Mouse (Mus musculus) midbrain, embryonic 15.5 days (tissue): Measurements from ENCODE around the gene Ptpro. TPM values are rescaled to one million over a fixed set of nuclear protein-coding genes. Genes with fewer than 3 reads are reported as not detected.
A peak's percentile ranks its signal among the peaks of the same experiment; 100 is the strongest.

Source experiments
- ATAC-seq: fragments of 200-750 bp; cut with Nextera tagmentation; replicated peaks from 2 replicates; pipeline ENCODE4 v1.8.0; 2017; ENCODE audit warnings: moderate TSS enrichment
- H3K27ac ChIP-seq: fragments of 300-500 bp; sonication (generic); 2 replicates; pipeline ENCODE4 v1.5.1; 2015; ENCODE audit warnings: mild to moderate bottlenecking, inconsistent platforms
- H3K27me3 ChIP-seq: fragments of 300-500 bp; sonication (generic); replicated peaks from 2 replicates; pipeline ENCODE4 v1.6.1; 2015; ENCODE audit warnings: inconsistent platforms
- H3K36me3 ChIP-seq: fragments of 300-500 bp; sonication (generic); replicated peaks from 2 replicates; pipeline ENCODE4 v1.6.1; 2015; ENCODE audit warnings: inconsistent platforms
- H3K4me1 ChIP-seq: fragments of 300-500 bp; sonication (generic); 2 replicates; pipeline ENCODE4 v1.6.1; 2015; ENCODE audit warnings: inconsistent platforms
- H3K4me2 ChIP-seq: fragments of 300-500 bp; sonication (generic); 2 replicates; pipeline ENCODE4 v1.6.1; 2015; ENCODE audit warnings: inconsistent platforms, mild to moderate bottlenecking, moderate library complexity
- H3K4me3 ChIP-seq: fragments of 300-500 bp; sonication (generic); 2 replicates; pipeline ENCODE4 v1.5.1; 2015; ENCODE audit warnings: mild to moderate bottlenecking, inconsistent platforms
- H3K9ac ChIP-seq: fragments of 300-500 bp; sonication (generic); 2 replicates; pipeline ENCODE4 v1.6.1; 2015; ENCODE audit warnings: mild to moderate bottlenecking, inconsistent platforms
- H3K9me3 ChIP-seq: fragments of 300-500 bp; sonication (generic); 2 replicates; pipeline ENCODE4 v1.6.1; 2016; ENCODE audit warnings: inconsistent platforms
- WGBS: fragments of 180-500 bp; shearing (Covaris S2); methylation state at CpG from one replicate; pipeline ENCODE4 v1.1.7; 2015; ENCODE audit warnings: mixed read lengths; 5-methylcytosine and 5-hydroxymethylcytosine counted together
- polyA plus RNA-seq: library from polyadenylated mRNA; unstranded; fragments of >200 nt; fragmentation: Nextera tagmentation; extraction: Ambion mirVana; gene quantifications from 2 replicates; pipeline ENCODE4 v1.2.1, GENCODE M21; 2015

Gene Ptpro
- polyA plus RNA-seq, 1 experiment from 2014 or later = 77.0 TPM

DNA sequence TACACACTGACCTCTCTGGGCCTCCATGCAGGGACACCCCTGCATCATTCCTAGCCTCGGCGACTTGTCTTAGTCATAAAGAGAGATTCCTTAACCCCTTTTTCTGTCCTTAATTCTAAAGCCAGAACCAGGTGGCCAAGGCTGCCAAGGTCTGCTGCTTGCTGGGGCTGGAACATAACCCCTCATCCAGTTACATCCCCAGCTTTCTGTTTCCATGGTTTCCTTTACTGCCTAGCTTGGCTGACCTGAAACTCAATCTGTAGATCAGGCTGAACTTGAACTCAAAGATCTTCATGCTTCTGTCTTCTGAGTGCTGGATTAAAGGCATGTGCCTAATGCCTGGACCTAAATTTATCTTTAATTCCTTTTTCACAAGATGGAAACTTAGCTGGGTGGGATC is 51.7 kb downstream of the Ptpro start:
- no peaks in the 10 kb centered on the region for H3K36me3 ChIP-seq
- H3K4me2 ChIP-seq = no peak overlapping the region
- WGBS = 86% methylated on average over 2 of the region's 2 CpGs
- no peak overlapping the region for H3K9ac ChIP-seq
- no peaks in the 10 kb centered on the region for H3K4me1 ChIP-seq
- no peaks in the 10 kb centered on the region for H3K27me3 ChIP-seq
- no peaks in the 10 kb centered on the region for H3K9me3 ChIP-seq
- no peak overlapping the region for H3K27ac ChIP-seq
- H3K4me3 ChIP-seq = no peak overlapping the region
- no peak for ATAC-seq

DNA sequence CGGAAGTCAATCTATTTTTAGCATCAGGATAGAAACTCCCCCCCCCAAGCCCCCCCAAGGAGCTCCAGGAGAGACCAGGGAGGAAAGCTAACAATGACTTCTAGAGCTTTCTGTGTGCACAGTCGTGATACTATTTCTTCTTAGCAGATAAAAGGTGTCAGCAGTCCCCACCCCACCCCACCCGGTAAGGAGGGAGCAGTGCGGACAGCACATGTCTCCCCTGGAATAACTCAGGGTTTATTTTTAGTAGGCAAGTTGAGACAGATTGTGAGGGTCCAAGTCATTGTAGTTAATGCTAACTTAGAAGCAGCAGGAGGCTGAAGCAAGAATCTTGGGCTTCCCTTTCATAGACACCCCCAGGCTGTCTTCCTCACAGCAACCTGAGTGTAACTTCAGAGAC is 63.1 kb downstream of the Ptpro start:
- Histone ChIP-seq H3K4me2 (no peak overlapping the region), H3K4me3 (no peak overlapping the region), H3K27me3 (no peaks in the 10 kb centered on the region), H3K9me3 (no peaks in the 10 kb centered on the region), H3K9ac (no peak overlapping the region), H3K27ac (no peak overlapping the region), H3K4me1 (peaks cover 3% of the 10 kb centered on the region; the same call in 1 of the 2 replicates), H3K36me3 (no peaks in the 10 kb centered on the region)
- 66% methylated on average over 4 of the region's 4 CpGs for WGBS
- no peak for ATAC-seq

DNA sequence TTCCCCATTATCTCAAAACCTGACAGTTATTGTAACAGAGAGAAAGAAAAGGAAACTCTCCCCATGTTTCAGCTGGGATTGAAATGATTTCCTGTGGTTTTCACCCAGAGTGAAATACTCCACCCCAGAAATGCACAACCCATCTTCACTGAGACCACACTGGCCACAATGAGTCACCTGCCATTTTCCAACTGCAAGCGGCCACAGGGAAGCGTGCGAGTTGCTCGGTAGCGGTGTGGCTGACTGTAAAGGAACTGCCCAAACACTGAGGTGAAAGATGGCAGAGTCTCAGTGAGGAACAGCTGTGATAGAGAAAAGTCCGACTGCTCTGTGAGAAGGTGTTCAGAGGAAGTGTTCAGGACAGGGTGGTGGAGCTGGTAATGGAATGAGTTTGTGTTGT is 64.2 kb downstream of the Ptpro start:
- Histone ChIP-seq H3K9ac (no peak overlapping the region), H3K27me3 (no peaks in the 10 kb centered on the region), H3K27ac (no peak overlapping the region), H3K9me3 (no peaks in the 10 kb centered on the region), H3K4me3 (no peak overlapping the region), H3K4me1 (peaks cover 3% of the 10 kb centered on the region; the same call in 1 of the 2 replicates), H3K36me3 (no peaks in the 10 kb centered on the region), H3K4me2 (no peak overlapping the region)
- 94% methylated on average over 6 of the region's 6 CpGs for WGBS
- ATAC-seq = no peak

DNA sequence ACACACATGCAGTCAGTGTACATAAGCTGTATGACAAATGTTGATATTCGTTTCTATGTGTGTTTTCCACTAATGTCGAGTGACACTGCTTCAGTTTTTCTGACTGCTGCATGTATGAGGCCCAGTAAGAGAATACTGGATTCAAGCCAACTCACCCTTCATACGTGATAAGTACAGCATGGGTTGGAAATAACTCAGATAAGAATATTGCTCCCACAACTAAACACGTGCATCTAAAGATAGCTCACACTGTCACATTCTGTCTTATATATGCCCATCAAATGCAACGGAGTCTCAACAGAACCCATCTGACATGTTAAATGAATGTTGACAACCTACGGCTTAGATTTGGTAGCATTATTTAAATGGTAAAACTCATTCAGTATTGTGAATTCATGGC is 65.4 kb downstream of the Ptpro start:
- 76% methylated on average over 6 of the region's 6 CpGs for WGBS
- no peaks in the 10 kb centered on the region for H3K27me3 ChIP-seq
- no peaks in the 10 kb centered on the region for H3K9me3 ChIP-seq
- H3K4me1 ChIP-seq = peaks cover 3% of the 10 kb centered on the region; the same call in 1 of the 2 replicates
- no peak for ATAC-seq
- H3K36me3 ChIP-seq = no peaks in the 10 kb centered on the region
- no peak overlapping the region for H3K9ac ChIP-seq
- H3K4me3 ChIP-seq = no peak overlapping the region
- no peak overlapping the region for H3K4me2 ChIP-seq
- H3K27ac ChIP-seq = no peak overlapping the region

DNA sequence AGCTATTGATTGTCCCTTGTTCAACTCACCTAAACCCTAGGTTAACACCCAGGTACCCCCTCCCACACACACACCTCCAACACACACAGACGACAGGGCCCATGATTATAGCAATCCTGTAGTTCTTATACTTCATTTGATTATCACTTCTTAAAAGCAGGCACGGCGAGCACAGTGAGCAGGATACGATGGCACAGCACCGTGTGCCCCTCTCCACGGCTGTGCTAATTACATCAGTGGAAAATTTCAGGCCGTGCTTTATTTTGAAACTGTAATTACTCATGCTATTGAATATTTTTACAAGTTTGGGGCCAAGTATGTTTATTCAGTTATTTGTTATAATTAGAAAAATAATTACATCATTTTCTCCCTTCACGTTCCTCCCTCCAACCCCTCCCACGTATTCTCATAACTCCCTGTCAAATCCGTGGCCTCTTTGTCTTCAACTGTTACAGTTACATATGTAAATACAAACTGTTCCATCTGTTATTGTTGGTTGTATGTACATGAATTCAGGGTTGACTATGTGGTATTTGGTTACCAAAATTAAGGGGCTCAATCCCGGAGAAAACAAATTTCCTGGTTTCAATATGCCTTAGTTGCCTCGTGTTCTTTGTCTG is 66.2 kb downstream of the Ptpro start:
- Histone ChIP-seq H3K27me3 (no peaks in the 10 kb centered on the region), H3K27ac (no peak overlapping the region), H3K9ac (no peak overlapping the region), H3K36me3 (no peaks in the 10 kb centered on the region), H3K4me2 (no peak overlapping the region), H3K4me3 (no peak overlapping the region), H3K4me1 (peaks cover 6% of the 10 kb centered on the region), H3K9me3 (no peaks in the 10 kb centered on the region)
- WGBS = 84% methylated on average over 12 of the region's 12 CpGs
- ATAC-seq = no peak

DNA sequence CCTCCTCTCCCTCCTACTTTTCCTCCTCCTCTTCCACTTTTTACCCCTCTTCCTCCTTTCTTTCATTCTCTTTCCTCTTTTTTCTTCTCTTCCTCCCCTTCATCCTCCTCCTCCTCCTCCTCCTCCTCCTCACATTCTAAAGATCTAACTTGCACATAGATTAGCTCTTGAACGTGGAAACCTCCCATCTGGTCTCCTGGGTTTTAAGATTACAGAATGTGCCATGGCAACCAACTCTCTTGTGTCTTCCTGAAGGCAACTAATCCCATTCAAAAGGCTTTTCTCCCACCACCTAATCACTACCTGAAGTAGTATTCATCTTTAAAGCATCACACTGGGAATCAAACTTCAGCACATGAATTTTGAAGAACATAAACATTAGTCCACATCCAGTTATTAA is 67.5 kb downstream of the Ptpro start:
- H3K4me3 ChIP-seq = no peak overlapping the region
- ATAC-seq = no peak
- H3K9me3 ChIP-seq = no peaks in the 10 kb centered on the region
- H3K4me2 ChIP-seq = no peak overlapping the region
- H3K27me3 ChIP-seq = no peaks in the 10 kb centered on the region
- 3% methylated on average over 1 of the region's 1 CpGs for WGBS
- no peak overlapping the region for H3K27ac ChIP-seq
- H3K4me1 ChIP-seq = peaks cover 6% of the 10 kb centered on the region
- H3K9ac ChIP-seq = no peak overlapping the region
- H3K36me3 ChIP-seq = no peaks in the 10 kb centered on the region

DNA sequence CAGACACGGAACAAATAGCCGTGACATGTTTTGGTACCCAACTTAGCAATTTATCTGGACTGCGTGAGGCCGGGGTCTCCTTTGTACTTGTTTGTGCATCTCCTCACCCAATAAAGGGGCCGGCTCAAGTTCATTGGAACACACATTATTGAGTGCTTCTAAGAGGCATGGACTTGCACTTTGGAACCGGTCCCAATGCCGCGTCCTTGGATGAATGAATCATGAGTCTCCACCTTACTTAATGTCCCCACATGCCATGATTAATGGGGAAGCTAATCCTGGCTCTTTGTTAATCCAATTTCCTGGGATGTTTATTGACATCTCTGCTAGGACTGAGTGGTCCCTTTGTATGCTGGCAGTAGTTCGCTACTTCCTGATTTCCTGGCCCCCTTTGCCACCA is 75.6 kb downstream of the Ptpro start:
- no peak overlapping the region for H3K4me2 ChIP-seq
- peaks cover 23% of the 10 kb centered on the region for H3K4me1 ChIP-seq
- H3K27ac ChIP-seq = no peak overlapping the region
- no peak; the same call in 1 of the 2 replicates for ATAC-seq
- H3K4me3 ChIP-seq = no peak overlapping the region
- H3K9me3 ChIP-seq = no peaks in the 10 kb centered on the region
- no peak overlapping the region for H3K9ac ChIP-seq
- H3K27me3 ChIP-seq = no peaks in the 10 kb centered on the region
- WGBS = 49% methylated on average over 9 of the region's 9 CpGs
- H3K36me3 ChIP-seq = no peaks in the 10 kb centered on the region

DNA sequence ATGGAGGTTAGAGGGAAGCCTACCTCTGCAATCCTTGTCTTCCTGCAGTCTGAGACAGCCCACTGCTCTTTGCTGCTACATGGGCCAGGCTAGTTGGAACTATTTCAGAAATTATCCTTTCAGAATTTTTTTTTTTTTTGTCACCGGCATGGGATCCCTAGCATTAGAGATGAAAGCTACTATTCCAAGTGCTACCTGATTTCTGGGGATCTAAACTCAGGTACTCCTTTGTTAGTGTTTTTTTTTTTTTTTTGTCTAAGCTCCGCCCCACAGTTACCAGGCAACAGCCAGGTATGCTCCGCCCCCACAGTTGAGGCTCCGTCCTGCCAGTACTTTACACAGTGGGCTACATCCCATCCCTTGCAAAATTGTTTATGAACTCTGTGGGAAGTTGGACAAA is 76.1 kb downstream of the Ptpro start:
- Histone ChIP-seq H3K27me3 (no peaks in the 10 kb centered on the region), H3K4me2 (no peak overlapping the region), H3K9ac (no peak overlapping the region), H3K4me1 (peaks cover 19% of the 10 kb centered on the region), H3K9me3 (no peaks in the 10 kb centered on the region), H3K4me3 (no peak overlapping the region), H3K27ac (no peak overlapping the region), H3K36me3 (no peaks in the 10 kb centered on the region)
- WGBS = 70% methylated on average over 4 of the region's 4 CpGs
- no peak for ATAC-seq

DNA sequence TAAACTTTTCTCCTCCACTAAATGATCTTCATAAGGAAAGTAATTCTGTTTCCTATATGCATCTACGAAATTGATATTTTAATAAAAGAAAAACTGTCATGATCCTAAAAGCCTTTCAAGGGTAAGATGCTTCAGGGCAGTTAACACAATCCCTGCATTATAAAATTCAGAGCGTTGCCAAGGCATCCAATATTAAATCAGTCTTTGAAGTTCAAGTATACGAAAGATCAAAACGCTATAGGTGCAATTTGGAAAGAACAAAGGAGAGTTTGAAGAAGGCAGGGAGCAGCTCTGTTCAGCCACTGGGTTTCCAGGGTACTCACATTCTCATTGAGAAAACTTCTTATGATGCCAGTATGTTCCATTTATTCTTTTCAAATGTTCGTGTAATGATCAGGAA is 78.7 kb downstream of the Ptpro start:
- Histone ChIP-seq H3K27ac (peak overlapping the region; percentile 74), H3K4me1 (peaks cover 19% of the 10 kb centered on the region), H3K36me3 (no peaks in the 10 kb centered on the region), H3K9me3 (no peaks in the 10 kb centered on the region), H3K9ac (no peak overlapping the region), H3K4me2 (no peak overlapping the region), H3K4me3 (no peak overlapping the region), H3K27me3 (no peaks in the 10 kb centered on the region)
- ATAC-seq = peak; percentile 59
- 42% methylated on average over 5 of the region's 5 CpGs for WGBS

DNA sequence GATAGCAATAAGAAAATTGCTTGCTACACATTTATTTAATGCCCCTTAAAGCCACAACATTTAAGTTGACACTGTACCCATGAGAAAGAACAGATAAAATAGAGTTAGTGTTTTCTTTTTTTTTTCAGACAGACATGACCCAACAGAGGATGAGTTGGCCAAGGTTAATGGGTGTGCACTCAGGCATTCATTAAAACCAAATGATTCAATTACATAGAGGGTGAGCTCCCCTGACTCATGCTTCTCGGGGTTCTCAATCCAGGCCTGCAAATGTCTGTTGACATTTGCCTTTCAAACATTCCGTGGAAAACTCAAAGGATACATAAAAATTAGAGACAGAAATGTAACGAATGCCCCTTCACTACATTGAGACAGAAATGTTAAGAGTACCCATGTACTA is 79.7 kb downstream of the Ptpro start:
- Histone ChIP-seq H3K36me3 (no peaks in the 10 kb centered on the region), H3K27ac (no peak overlapping the region), H3K27me3 (no peaks in the 10 kb centered on the region), H3K4me1 (peaks cover 19% of the 10 kb centered on the region), H3K4me2 (no peak overlapping the region), H3K4me3 (no peak overlapping the region), H3K9me3 (no peaks in the 10 kb centered on the region), H3K9ac (no peak overlapping the region)
- ATAC-seq = no peak
- 79% methylated on average over 3 of the region's 3 CpGs for WGBS

DNA sequence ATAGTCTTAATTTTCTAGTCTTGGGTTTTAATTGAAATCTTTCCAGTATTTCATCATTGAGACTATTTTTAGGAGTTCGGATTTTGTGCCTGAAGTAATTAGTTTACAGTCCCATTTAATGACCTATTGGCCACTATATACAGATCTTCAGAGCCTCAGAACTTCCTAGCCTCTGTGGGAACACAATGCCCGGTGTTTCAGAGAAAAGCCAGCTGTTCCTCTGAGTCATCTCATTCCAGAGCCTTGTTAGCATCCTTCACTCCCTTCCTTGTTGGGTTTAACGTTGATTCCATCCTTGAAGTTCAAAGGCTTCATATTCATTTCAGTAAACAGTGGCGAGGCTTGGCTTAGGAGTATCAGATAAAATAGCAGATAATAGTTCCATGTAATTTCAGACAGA is 87.0 kb downstream of the Ptpro start:
- Histone ChIP-seq H3K27ac (no peak overlapping the region), H3K9me3 (no peaks in the 10 kb centered on the region), H3K9ac (no peak overlapping the region), H3K4me2 (no peak overlapping the region), H3K4me3 (no peak overlapping the region), H3K27me3 (no peaks in the 10 kb centered on the region), H3K4me1 (no peaks in the 10 kb centered on the region), H3K36me3 (no peaks in the 10 kb centered on the region)
- no peak for ATAC-seq
- 69% methylated on average over 4 of the region's 4 CpGs for WGBS

DNA sequence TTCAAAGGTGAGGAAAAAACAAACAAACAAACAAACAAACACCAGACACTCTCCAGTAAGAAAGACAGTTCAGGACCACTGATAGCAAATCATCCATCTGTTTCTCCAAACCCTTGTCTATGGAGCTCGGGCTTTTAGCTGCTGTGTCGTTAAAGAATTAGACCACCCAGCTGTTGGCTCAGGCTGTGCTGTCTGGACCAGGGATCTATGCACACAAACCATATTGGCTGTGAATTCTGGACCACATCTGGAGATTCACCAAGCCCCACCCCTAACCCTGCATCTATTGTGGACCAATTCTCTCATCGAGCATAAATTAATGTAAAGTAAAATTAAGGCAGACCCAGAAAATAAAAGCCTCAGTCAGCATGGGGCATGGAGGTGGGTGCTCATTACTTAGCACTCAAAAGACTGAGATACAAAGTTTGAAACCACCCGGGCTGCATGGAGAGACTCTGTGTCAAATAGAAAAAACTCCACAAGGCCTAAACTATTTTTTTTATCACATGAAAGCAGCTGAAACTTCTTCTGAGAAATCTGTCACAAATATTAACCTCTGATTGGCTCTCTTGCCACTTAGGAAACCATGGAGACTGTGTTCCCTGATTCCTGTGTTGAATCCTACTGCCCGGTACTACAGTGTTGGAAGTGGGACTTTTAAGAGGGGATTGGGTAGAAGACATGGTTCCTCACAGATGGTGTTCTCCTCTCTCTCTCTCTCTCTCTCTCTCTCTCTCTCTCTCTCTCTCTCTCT is 91.7 kb downstream of the Ptpro start:
- WGBS = 59% methylated on average over 5 of the region's 5 CpGs
- no peak overlapping the region for H3K9ac ChIP-seq
- ATAC-seq = 0 out of 2 replicates have a peak, but pooled peaks have one; percentile 42
- H3K4me3 ChIP-seq = no peak overlapping the region
- no peak overlapping the region for H3K4me2 ChIP-seq
- H3K9me3 ChIP-seq = no peaks in the 10 kb centered on the region
- H3K27me3 ChIP-seq = no peaks in the 10 kb centered on the region
- H3K4me1 ChIP-seq = no peaks in the 10 kb centered on the region
- H3K36me3 ChIP-seq = no peaks in the 10 kb centered on the region
- H3K27ac ChIP-seq = no peak overlapping the region

DNA sequence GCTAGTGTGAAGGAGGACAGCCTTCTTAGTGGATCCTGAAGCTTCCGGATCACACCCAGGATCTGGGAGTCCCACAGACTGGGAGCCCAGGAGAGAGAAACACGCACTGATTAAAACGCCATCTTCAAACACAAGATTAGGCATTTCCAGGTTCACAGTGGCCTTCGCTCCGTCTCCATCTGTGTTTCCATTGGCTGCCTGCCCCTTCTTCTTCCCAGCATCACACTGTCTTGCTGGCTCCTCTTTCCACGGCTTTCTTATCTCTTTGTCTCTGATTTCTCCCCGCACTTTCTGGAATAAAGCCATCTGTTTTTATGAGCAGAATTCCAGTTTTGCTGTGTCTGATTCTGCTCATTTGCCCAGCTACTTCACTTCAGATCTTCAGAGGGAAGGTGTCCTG is 108.0 kb downstream of the Ptpro start:
- Histone ChIP-seq H3K9ac (no peak overlapping the region), H3K4me2 (no peak overlapping the region), H3K4me3 (no peak overlapping the region), H3K4me1 (peaks cover 21% of the 10 kb centered on the region; the same call in 1 of the 2 replicates), H3K9me3 (no peaks in the 10 kb centered on the region), H3K36me3 (no peaks in the 10 kb centered on the region), H3K27me3 (no peaks in the 10 kb centered on the region), H3K27ac (no peak overlapping the region)
- no peak for ATAC-seq
- 79% methylated on average over 7 of the region's 7 CpGs for WGBS
